Mouse (Mus musculus): ENCODE measurements around the gene Smoc1. TPM values are rescaled to one million over a fixed set of nuclear protein-coding genes. Genes with fewer than 3 reads are reported as not detected.

Gene Smoc1
- polyA plus RNA-seq, 1 experiment from 2014 or later, result 9.2 TPM

DNA sequence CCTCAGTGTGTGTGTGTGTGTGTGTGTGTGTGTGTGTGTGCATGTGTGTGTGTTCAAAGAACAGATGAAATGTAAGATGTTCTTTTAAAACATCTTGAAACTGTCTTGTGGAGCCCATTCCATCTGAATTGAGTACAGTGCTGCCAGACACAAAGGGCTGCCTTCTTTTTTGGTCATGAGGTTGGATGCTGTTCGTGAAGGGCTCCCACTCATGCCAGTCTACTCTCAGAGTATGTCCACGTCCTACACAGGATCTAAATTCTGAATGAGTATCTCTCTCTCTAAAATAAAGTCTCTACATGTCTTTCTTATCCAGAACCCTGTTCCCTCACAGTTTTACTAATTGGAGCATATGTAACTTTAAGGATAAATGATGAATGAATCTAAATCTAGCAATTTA is 182.0 kb downstream of the Smoc1 start:
- 66% methylated on average over 2 of the region's 2 CpGs for WGBS
- H3K9me3 ChIP-seq, result no peaks in the 10 kb centered on the region

GRCm38 (mm10) chr12:81219339-81219738 is 192.7 kb downstream of the Smoc1 start:
- no peak overlapping the region for H3K4me3 ChIP-seq
- no peak overlapping the region for H3K4me2 ChIP-seq
- WGBS, result 79% methylated on average over 4 of the region's 4 CpGs
- H3K4me1 ChIP-seq (replicated peaks), result peaks cover 7% of the 10 kb centered on the region
- no peak overlapping the region for H3K9ac ChIP-seq
- no peaks in the 10 kb centered on the region for H3K27me3 ChIP-seq
- no peaks in the 10 kb centered on the region for H3K36me3 ChIP-seq
- no peaks in the 10 kb centered on the region for H3K9me3 ChIP-seq
- no peak for ATAC-seq (ENCODE audit: low read depth)
- no peak overlapping the region for H3K27ac ChIP-seq (replicated peaks)

More for the DNA sequence above, 182.0 kb downstream of the Smoc1 start:
- no peaks in the 10 kb centered on the region for H3K4me1 ChIP-seq (replicated peaks)
- no peak overlapping the region for H3K4me3 ChIP-seq
- no peak for ATAC-seq (ENCODE audit: low read depth)
- no peaks in the 10 kb centered on the region for H3K27me3 ChIP-seq
- no peaks in the 10 kb centered on the region for H3K36me3 ChIP-seq
- H3K4me2 ChIP-seq, result no peak overlapping the region
- no peak overlapping the region for H3K9ac ChIP-seq
- H3K27ac ChIP-seq (replicated peaks), result no peak overlapping the region

DNA sequence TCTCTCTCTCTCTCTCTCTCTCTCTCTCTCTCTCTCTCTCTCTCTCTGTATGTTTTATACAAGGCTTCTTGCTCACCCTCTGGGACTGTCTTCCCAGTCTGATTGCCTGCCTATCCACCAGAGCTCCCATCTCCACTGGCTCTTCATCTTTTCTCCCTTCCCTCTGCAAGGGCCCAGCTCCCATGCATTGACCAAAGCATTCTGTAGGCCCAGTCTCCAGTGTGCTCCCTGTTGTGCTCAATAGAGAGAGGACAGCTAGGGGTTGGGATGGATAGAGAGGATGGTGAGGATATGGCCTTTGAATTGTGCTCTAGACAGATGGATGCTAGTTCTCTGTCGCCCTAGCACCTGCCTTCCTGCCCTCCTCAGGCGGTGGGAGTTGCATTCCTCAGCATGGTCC is 196.7 kb downstream of the Smoc1 start:
- Histone ChIP-seq H3K4me1 (replicated peaks) (peaks cover 26% of the 10 kb centered on the region), H3K4me3 (no peak overlapping the region), H3K27me3 (no peaks in the 10 kb centered on the region), H3K4me2 (no peak overlapping the region), H3K36me3 (no peaks in the 10 kb centered on the region), H3K9ac (no peak overlapping the region), H3K27ac (replicated peaks) (no peak overlapping the region), H3K9me3 (no peaks in the 10 kb centered on the region)
- no peak for ATAC-seq (ENCODE audit: low read depth)
- WGBS, result 90% methylated on average over 2 of the region's 2 CpGs

DNA sequence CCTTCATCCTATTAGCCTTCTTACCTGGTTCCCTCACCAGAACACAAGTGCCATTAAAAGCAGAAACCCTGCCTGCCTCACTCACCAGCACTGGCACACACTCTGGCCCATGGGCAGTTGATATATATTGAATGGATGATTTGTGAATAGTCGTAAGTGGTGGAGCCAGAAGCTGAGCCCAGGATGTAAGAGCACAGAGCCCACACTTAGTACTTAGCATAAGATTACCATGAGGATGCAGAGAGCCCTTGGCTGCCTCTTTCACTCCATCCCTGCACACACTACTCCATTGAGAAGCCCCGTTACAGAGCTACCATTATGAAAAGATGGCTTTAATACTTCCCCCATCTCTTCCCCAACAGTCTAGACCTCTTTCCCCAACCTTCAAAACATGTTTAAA is 198.2 kb downstream of the Smoc1 start:
- no peaks in the 10 kb centered on the region for H3K27me3 ChIP-seq
- H3K9me3 ChIP-seq, result no peaks in the 10 kb centered on the region
- H3K36me3 ChIP-seq, result no peaks in the 10 kb centered on the region
- H3K4me2 ChIP-seq, result no peak overlapping the region
- peaks cover 28% of the 10 kb centered on the region for H3K4me1 ChIP-seq (replicated peaks)
- ATAC-seq (ENCODE audit: low read depth), result no peak
- H3K27ac ChIP-seq (replicated peaks), result no peak overlapping the region
- no peak overlapping the region for H3K4me3 ChIP-seq
- H3K9ac ChIP-seq, result no peak overlapping the region
- 75% methylated on average over 2 of the region's 2 CpGs for WGBS

- Histone ChIP-seq H3K27ac (replicated peaks) (peak overlapping the region; percentile 64), H3K4me1 (replicated peaks) (peaks cover 28% of the 10 kb centered on the region), H3K4me2 (no peak overlapping the region), H3K27me3 (no peaks in the 10 kb centered on the region), H3K9me3 (no peaks in the 10 kb centered on the region), H3K36me3 (no peaks in the 10 kb centered on the region), H3K9ac (no peak overlapping the region), H3K4me3 (no peak overlapping the region)
- 33% methylated on average over 6 of the region's 6 CpGs for WGBS
- ATAC-seq (ENCODE audit: low read depth), result peak; percentile 46; the same call in 1 of the 2 replicates
These were observed 199.5 kb downstream of the Smoc1 start for GRCm38 (mm10) chr12:81225966-81226577.

DNA sequence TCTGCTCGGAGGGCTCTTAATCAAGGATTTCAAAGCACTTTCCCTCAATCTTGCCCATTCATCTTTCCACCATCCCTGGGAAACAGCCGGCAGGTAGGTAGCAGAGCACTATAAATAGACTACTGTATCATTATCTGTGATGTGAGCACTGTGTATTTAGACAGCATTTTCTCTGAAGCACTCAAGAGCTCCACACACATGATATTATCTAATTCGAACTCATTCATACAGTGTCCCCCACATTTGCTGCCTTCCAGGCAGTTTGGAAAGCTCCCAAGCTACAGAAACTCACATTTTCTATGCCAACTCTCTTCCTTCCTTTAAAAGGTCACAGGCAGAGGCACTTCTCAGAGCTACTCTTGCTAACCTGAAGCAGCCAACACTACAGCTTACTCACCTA is 200.0 kb downstream of the Smoc1 start:
- Histone ChIP-seq H3K27ac (replicated peaks) (peak overlapping the region; percentile 64; the same call in 1 of the 2 replicates), H3K9me3 (no peaks in the 10 kb centered on the region), H3K36me3 (no peaks in the 10 kb centered on the region), H3K4me2 (no peak overlapping the region), H3K27me3 (no peaks in the 10 kb centered on the region), H3K4me3 (no peak overlapping the region), H3K9ac (no peak overlapping the region), H3K4me1 (replicated peaks) (peaks cover 28% of the 10 kb centered on the region)
- peak; percentile 25; the same call in 1 of the 2 replicates for ATAC-seq (ENCODE audit: low read depth)
- WGBS, result 62% methylated on average over 3 of the region's 3 CpGs

DNA sequence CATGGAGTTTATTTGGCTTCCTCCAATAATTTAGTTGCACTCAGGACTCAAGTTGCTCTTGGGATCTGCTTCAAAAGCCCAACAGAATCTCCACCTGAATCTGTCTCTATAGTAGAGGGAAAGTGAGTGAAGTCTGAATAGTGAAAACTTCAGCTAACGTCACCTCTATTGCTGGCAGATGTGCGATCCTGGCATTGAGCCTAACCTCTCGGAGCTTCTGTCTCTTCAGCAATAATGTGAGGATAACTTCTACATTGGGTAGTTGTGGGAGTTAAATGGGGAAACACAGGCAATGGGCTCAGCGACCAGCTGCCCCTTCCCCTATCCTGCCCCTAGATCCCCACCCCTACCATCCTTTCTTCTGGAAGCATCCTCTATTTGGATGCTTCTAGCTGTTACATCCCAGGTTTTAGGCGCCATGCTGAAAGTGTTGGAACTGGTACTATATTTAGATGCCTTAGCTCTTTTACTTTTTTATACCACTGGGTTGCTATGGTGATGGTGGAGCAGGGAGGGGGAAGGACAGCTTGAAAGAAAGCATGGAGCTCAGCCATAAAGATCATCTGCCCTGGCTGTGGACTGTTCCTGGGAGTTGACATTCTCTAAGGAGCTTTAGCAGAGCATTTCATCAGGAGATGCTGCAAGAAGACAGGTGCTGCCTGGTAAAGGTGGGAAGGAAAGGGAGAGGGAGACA is 201.3 kb downstream of the Smoc1 start:
- Histone ChIP-seq H3K9me3 (no peaks in the 10 kb centered on the region), H3K36me3 (no peaks in the 10 kb centered on the region), H3K27ac (replicated peaks) (peak overlapping the region; percentile 18; the same call in 1 of the 2 replicates), H3K27me3 (no peaks in the 10 kb centered on the region), H3K4me2 (no peak overlapping the region), H3K4me3 (no peak overlapping the region), H3K4me1 (replicated peaks) (peaks cover 28% of the 10 kb centered on the region), H3K9ac (no peak overlapping the region)
- ATAC-seq (ENCODE audit: low read depth), result peak; percentile 54; the same call in 1 of the 2 replicates
- 56% methylated on average over 5 of the region's 5 CpGs for WGBS

- Histone ChIP-seq H3K27me3 (no peaks in the 10 kb centered on the region), H3K36me3 (no peaks in the 10 kb centered on the region), H3K27ac (replicated peaks) (no peak overlapping the region), H3K4me2 (no peak overlapping the region), H3K4me1 (replicated peaks) (no peaks in the 10 kb centered on the region), H3K4me3 (no peak overlapping the region), H3K9ac (no peak overlapping the region), H3K9me3 (no peaks in the 10 kb centered on the region)
- no peak for ATAC-seq (ENCODE audit: low read depth)
- WGBS, result 93% methylated on average over 1 of the region's 1 CpGs
These were observed 207.3 kb downstream of the Smoc1 start for GRCm38 (mm10) chr12:81233746-81234380.

DNA sequence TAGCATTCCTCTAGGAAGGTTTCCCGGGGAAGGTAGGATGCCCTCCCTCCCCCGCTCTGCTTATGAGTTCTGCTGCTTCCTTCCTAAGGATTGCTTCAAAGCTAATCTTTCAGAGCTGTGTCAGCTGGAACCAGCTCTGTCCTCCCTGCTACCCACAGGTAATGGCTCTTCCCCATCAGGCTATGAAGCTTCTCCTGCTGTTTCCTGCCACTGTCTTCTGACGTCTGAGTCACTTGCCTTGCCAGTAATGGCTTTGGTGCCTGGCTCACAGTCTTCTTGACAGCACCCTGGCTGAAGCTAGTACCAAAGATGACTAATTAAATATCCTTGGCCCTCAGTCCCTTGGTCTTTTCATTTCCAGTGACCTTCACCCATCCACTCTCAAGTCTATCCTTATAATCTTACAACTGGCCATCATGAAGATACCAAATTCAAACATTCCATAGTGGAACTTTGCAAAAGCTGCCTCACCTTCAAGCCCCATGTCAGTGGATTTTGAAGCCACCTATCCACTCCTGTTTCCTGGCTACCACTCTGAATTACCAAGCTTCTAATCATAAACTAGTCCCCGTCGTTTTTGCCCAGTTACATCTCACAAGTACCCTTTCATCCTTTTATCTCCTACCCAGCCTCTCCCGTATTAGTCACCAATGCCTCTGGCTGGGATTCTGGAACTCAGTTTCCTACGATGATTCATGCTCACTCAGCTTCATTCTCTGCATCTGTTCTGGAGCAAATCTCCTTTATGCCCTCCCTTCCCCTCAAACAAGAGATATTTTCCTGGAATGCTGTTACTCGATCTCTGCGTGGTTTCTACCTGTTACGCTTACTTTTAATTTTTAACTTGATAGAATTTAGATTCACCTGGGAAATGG is 209.1 kb downstream of the Smoc1 start:
- no peak overlapping the region for H3K4me3 ChIP-seq
- no peak overlapping the region for H3K4me2 ChIP-seq
- H3K27ac ChIP-seq (replicated peaks), result no peak overlapping the region
- 83% methylated on average over 10 of the region's 10 CpGs for WGBS
- H3K9me3 ChIP-seq, result no peaks in the 10 kb centered on the region
- H3K27me3 ChIP-seq, result no peaks in the 10 kb centered on the region
- H3K4me1 ChIP-seq (replicated peaks), result no peaks in the 10 kb centered on the region
- no peaks in the 10 kb centered on the region for H3K36me3 ChIP-seq
- H3K9ac ChIP-seq, result no peak overlapping the region
- no peak for ATAC-seq (ENCODE audit: low read depth)

Data from neural tube, embryonic 13.5 days (tissue).